Mouse (Mus musculus): Measurements from ENCODE around the gene Magoh. TPM values are rescaled to one million over a fixed set of nuclear protein-coding genes. Genes with fewer than 3 reads are reported as not detected.
A peak's percentile ranks its signal among the peaks of the same experiment; 100 is the strongest.

Magoh gene
- polyA plus RNA-seq, 1 experiment, result 28.4 TPM

- Histone ChIP-seq H3K27ac (ENCODE audit: control insufficient read depth, insufficient read depth, low read depth, low read length) (no peak overlapping the region), H3K36me3 (ENCODE audit: control insufficient read depth, insufficient read depth, low read length) (peaks cover 5% of the 10 kb centered on the region; the same call in 1 of the 2 replicates), H3K4me1 (ENCODE audit: control insufficient read depth, insufficient read depth, low read length) (no peaks in the 10 kb centered on the region), H3K27me3 (ENCODE audit: control insufficient read depth, insufficient read depth, low read length) (no peaks in the 10 kb centered on the region), H3K4me3 (ENCODE audit: control insufficient read depth, low read depth, low read length) (no peak overlapping the region)
- TF ChIP-seq CTCF (IDR thresholded peaks at IDR 0.05; ENCODE audit: control insufficient read depth, insufficient read depth, insufficient replicate concordance, low read depth, low read length), result no peak
- TF ChIP-seq POLR2A (IDR thresholded peaks at IDR 0.05; ENCODE audit: control insufficient read depth, low read depth, low read length), result no peak
Observed at GRCm38 (mm10) chr4:107910020-107910419, 30.5 kb downstream of the Magoh start.

GRCm38 (mm10) chr4:107920336-107920735 lies 40.8 kb downstream of the Magoh start:
- Histone ChIP-seq H3K4me1 (ENCODE audit: control insufficient read depth, insufficient read depth, low read length) (peaks cover 5% of the 10 kb centered on the region; the same call in 1 of the 2 replicates), H3K4me3 (ENCODE audit: control insufficient read depth, low read depth, low read length) (no peak overlapping the region), H3K36me3 (ENCODE audit: control insufficient read depth, insufficient read depth, low read length) (peaks cover 1% of the 10 kb centered on the region; the same call in 1 of the 2 replicates), H3K27ac (ENCODE audit: control insufficient read depth, insufficient read depth, low read depth, low read length) (no peak overlapping the region), H3K27me3 (ENCODE audit: control insufficient read depth, insufficient read depth, low read length) (no peaks in the 10 kb centered on the region)
- no peak for TF ChIP-seq CTCF (IDR thresholded peaks at IDR 0.05; ENCODE audit: control insufficient read depth, insufficient read depth, insufficient replicate concordance, low read depth, low read length)
- no peak for TF ChIP-seq POLR2A (IDR thresholded peaks at IDR 0.05; ENCODE audit: control insufficient read depth, low read depth, low read length)

GRCm38 (mm10) chr4:107921152-107921695 lies 41.7 kb downstream of the Magoh start:
- TF ChIP-seq POLR2A (IDR thresholded peaks at IDR 0.05; ENCODE audit: control insufficient read depth, low read depth, low read length) (no peak), CTCF (IDR thresholded peaks at IDR 0.05; ENCODE audit: control insufficient read depth, insufficient read depth, insufficient replicate concordance, low read depth, low read length) (no peak)
- H3K27ac ChIP-seq (ENCODE audit: control insufficient read depth, insufficient read depth, low read depth, low read length), result no peak overlapping the region
- H3K27me3 ChIP-seq (ENCODE audit: control insufficient read depth, insufficient read depth, low read length), result no peaks in the 10 kb centered on the region
- peaks cover 5% of the 10 kb centered on the region; the same call in 1 of the 2 replicates for H3K4me1 ChIP-seq (ENCODE audit: control insufficient read depth, insufficient read depth, low read length)
- no peak overlapping the region for H3K4me3 ChIP-seq (ENCODE audit: control insufficient read depth, low read depth, low read length)
- peaks cover 1% of the 10 kb centered on the region; the same call in 1 of the 2 replicates for H3K36me3 ChIP-seq (ENCODE audit: control insufficient read depth, insufficient read depth, low read length)

GRCm38 (mm10) chr4:107921952-107922351 lies 42.4 kb downstream of the Magoh start:
- TF ChIP-seq POLR2A (IDR thresholded peaks at IDR 0.05; ENCODE audit: control insufficient read depth, low read depth, low read length) (no peak), CTCF (IDR thresholded peaks at IDR 0.05; ENCODE audit: control insufficient read depth, insufficient read depth, insufficient replicate concordance, low read depth, low read length) (no peak)
- peak overlapping the region; percentile 66 for H3K27ac ChIP-seq (ENCODE audit: control insufficient read depth, insufficient read depth, low read depth, low read length)
- H3K4me1 ChIP-seq (ENCODE audit: control insufficient read depth, insufficient read depth, low read length), result peaks cover 5% of the 10 kb centered on the region; the same call in 1 of the 2 replicates
- H3K36me3 ChIP-seq (ENCODE audit: control insufficient read depth, insufficient read depth, low read length), result peaks cover 1% of the 10 kb centered on the region; the same call in 1 of the 2 replicates
- H3K27me3 ChIP-seq (ENCODE audit: control insufficient read depth, insufficient read depth, low read length), result no peaks in the 10 kb centered on the region
- H3K4me3 ChIP-seq (ENCODE audit: control insufficient read depth, low read depth, low read length), result peak overlapping the region; percentile 13; the same call in 1 of the 2 replicates

- peak within 1 kb of the TSS; percentile 97 for H3K4me3 ChIP-seq (ENCODE audit: control insufficient read depth, low read depth, low read length)
- peak within 1 kb of the TSS; percentile 97 for H3K27ac ChIP-seq (ENCODE audit: control insufficient read depth, insufficient read depth, low read depth, low read length)
- no peaks in the 10 kb centered on the region for H3K27me3 ChIP-seq (ENCODE audit: control insufficient read depth, insufficient read depth, low read length)
Observed at GRCm38 (mm10) chr4:107923145-107923802, 43.7 kb downstream of the Magoh start, which contains the start of gene Cpt2. Gene Cpt2 (minus strand): TSS chr4:107923610.

GRCm38 (mm10) chr4:107923803-107924194 lies 44.2 kb downstream of the Magoh start:
- Histone ChIP-seq H3K4me3 (ENCODE audit: control insufficient read depth, low read depth, low read length) (peak overlapping the region; percentile 97), H3K36me3 (ENCODE audit: control insufficient read depth, insufficient read depth, low read length) (peaks cover 1% of the 10 kb centered on the region; the same call in 1 of the 2 replicates), H3K27ac (ENCODE audit: control insufficient read depth, insufficient read depth, low read depth, low read length) (peak overlapping the region; percentile 34; the same call in 1 of the 2 replicates), H3K27me3 (ENCODE audit: control insufficient read depth, insufficient read depth, low read length) (no peaks in the 10 kb centered on the region), H3K4me1 (ENCODE audit: control insufficient read depth, insufficient read depth, low read length) (peaks cover 5% of the 10 kb centered on the region; the same call in 1 of the 2 replicates)
- no peak for TF ChIP-seq POLR2A (IDR thresholded peaks at IDR 0.05; ENCODE audit: control insufficient read depth, low read depth, low read length)
- TF ChIP-seq CTCF (IDR thresholded peaks at IDR 0.05; ENCODE audit: control insufficient read depth, insufficient read depth, insufficient replicate concordance, low read depth, low read length), result no peak

More at GRCm38 (mm10) chr4:107923145-107923802, 43.7 kb downstream of the Magoh start, which contains the start of gene Cpt2:
- peak; percentile 97 for TF ChIP-seq POLR2A (IDR thresholded peaks at IDR 0.05; ENCODE audit: control insufficient read depth, low read depth, low read length)
- 0 out of 2 replicates have a peak, but pooled peaks have one; percentile 8 for TF ChIP-seq CTCF (IDR thresholded peaks at IDR 0.05; ENCODE audit: control insufficient read depth, insufficient read depth, insufficient replicate concordance, low read depth, low read length)
- Histone ChIP-seq H3K4me1 (ENCODE audit: control insufficient read depth, insufficient read depth, low read length) (peaks cover 5% of the 10 kb centered on the region; the same call in 1 of the 2 replicates), H3K36me3 (ENCODE audit: control insufficient read depth, insufficient read depth, low read length) (peaks cover 1% of the 10 kb centered on the region; the same call in 1 of the 2 replicates)

GRCm38 (mm10) chr4:107928269-107928668 lies 48.7 kb downstream of the Magoh start:
- no peaks in the 10 kb centered on the region for H3K4me1 ChIP-seq (ENCODE audit: control insufficient read depth, insufficient read depth, low read length)
- TF ChIP-seq POLR2A (IDR thresholded peaks at IDR 0.05; ENCODE audit: control insufficient read depth, low read depth, low read length) (no peak), CTCF (IDR thresholded peaks at IDR 0.05; ENCODE audit: control insufficient read depth, insufficient read depth, insufficient replicate concordance, low read depth, low read length) (no peak)
- no peak overlapping the region for H3K4me3 ChIP-seq (ENCODE audit: control insufficient read depth, low read depth, low read length)
- no peaks in the 10 kb centered on the region for H3K27me3 ChIP-seq (ENCODE audit: control insufficient read depth, insufficient read depth, low read length)
- no peak overlapping the region for H3K27ac ChIP-seq (ENCODE audit: control insufficient read depth, insufficient read depth, low read depth, low read length)
- no peaks in the 10 kb centered on the region for H3K36me3 ChIP-seq (ENCODE audit: control insufficient read depth, insufficient read depth, low read length)
